Mouse (Mus musculus): ENCODE measurements around the gene Hist2h2be. TPM values are rescaled to one million over a fixed set of nuclear protein-coding genes. Genes with fewer than 3 reads are reported as not detected.

Gene Hist2h2be
- polyA plus RNA-seq, 1 experiment from 2014 or later: 20.2 TPM

Other genes starting within 250 kb of the Hist2h2be start
- 8.6 TPM for gene Plekho1, start 225.1 kb upstream of the Hist2h2be start, polyA plus RNA-seq (2014; fragmentation: Illumina TruSeq; extraction: RNeasy Lipid Tissue Mini Kit (QIAGEN cat#74804); ENCODE audit: low read depth, low replicate concordance)
- 15.0 TPM for gene Vps45, start 162.7 kb upstream of the Hist2h2be start, polyA plus RNA-seq (2014; fragmentation: Illumina TruSeq; extraction: RNeasy Lipid Tissue Mini Kit (QIAGEN cat#74804); ENCODE audit: low read depth, low replicate concordance)
- gene Otud7b, start 116.6 kb upstream of the Hist2h2be start, polyA plus RNA-seq (2014; fragmentation: Illumina TruSeq; extraction: RNeasy Lipid Tissue Mini Kit (QIAGEN cat#74804); ENCODE audit: low read depth, low replicate concordance): 27.4 TPM
- 0.57 TPM for gene Mtmr11, start 59.1 kb upstream of the Hist2h2be start, polyA plus RNA-seq (2014; fragmentation: Illumina TruSeq; extraction: RNeasy Lipid Tissue Mini Kit (QIAGEN cat#74804); ENCODE audit: low read depth, low replicate concordance)
- gene Sf3b4, start 48.8 kb upstream of the Hist2h2be start, polyA plus RNA-seq (2014; fragmentation: Illumina TruSeq; extraction: RNeasy Lipid Tissue Mini Kit (QIAGEN cat#74804); ENCODE audit: low read depth, low replicate concordance): 27.1 TPM
- gene Sv2a, start 40.0 kb upstream of the Hist2h2be start, polyA plus RNA-seq (2014; fragmentation: Illumina TruSeq; extraction: RNeasy Lipid Tissue Mini Kit (QIAGEN cat#74804); ENCODE audit: low read depth, low replicate concordance): 0.14 TPM
- gene Bola1, start 1.4 kb upstream of the Hist2h2be start, polyA plus RNA-seq (2014; fragmentation: Illumina TruSeq; extraction: RNeasy Lipid Tissue Mini Kit (QIAGEN cat#74804); ENCODE audit: low read depth, low replicate concordance): 3.8 TPM
- gene Hist2h2ab, start 1.3 kb upstream of the Hist2h2be start, polyA plus RNA-seq (2014; fragmentation: Illumina TruSeq; extraction: RNeasy Lipid Tissue Mini Kit (QIAGEN cat#74804); ENCODE audit: low read depth, low replicate concordance): not detected
- gene Hist2h2ac, start 239 bp upstream of the Hist2h2be start, polyA plus RNA-seq (2014; fragmentation: Illumina TruSeq; extraction: RNeasy Lipid Tissue Mini Kit (QIAGEN cat#74804); ENCODE audit: low read depth, low replicate concordance): not detected
- gene Hist2h3c2, start 18.0 kb downstream of the Hist2h2be start, polyA plus RNA-seq (2014; fragmentation: Illumina TruSeq; extraction: RNeasy Lipid Tissue Mini Kit (QIAGEN cat#74804); ENCODE audit: low read depth, low replicate concordance): 2.0 TPM
- gene Hist2h2aa2, start 19.2 kb downstream of the Hist2h2be start, polyA plus RNA-seq (2014; fragmentation: Illumina TruSeq; extraction: RNeasy Lipid Tissue Mini Kit (QIAGEN cat#74804); ENCODE audit: low read depth, low replicate concordance): not detected
- not detected for gene Hist2h2aa1, start 24.4 kb downstream of the Hist2h2be start, polyA plus RNA-seq (2014; fragmentation: Illumina TruSeq; extraction: RNeasy Lipid Tissue Mini Kit (QIAGEN cat#74804); ENCODE audit: low read depth, low replicate concordance)
- gene Hist2h3c1, start 25.6 kb downstream of the Hist2h2be start, polyA plus RNA-seq (2014; fragmentation: Illumina TruSeq; extraction: RNeasy Lipid Tissue Mini Kit (QIAGEN cat#74804); ENCODE audit: low read depth, low replicate concordance): 12.5 TPM
- not detected for gene Hist2h4, start 42.2 kb downstream of the Hist2h2be start, polyA plus RNA-seq (2014; fragmentation: Illumina TruSeq; extraction: RNeasy Lipid Tissue Mini Kit (QIAGEN cat#74804); ENCODE audit: low read depth, low replicate concordance)
- gene Hist2h3b, start 47.5 kb downstream of the Hist2h2be start, polyA plus RNA-seq (2014; fragmentation: Illumina TruSeq; extraction: RNeasy Lipid Tissue Mini Kit (QIAGEN cat#74804); ENCODE audit: low read depth, low replicate concordance): not detected
- gene Hist2h2bb, start 48.6 kb downstream of the Hist2h2be start, polyA plus RNA-seq (2014; fragmentation: Illumina TruSeq; extraction: RNeasy Lipid Tissue Mini Kit (QIAGEN cat#74804); ENCODE audit: low read depth, low replicate concordance): not detected
- 0.39 TPM for gene Fcgr1, start 72.8 kb downstream of the Hist2h2be start, polyA plus RNA-seq (2014; fragmentation: Illumina TruSeq; extraction: RNeasy Lipid Tissue Mini Kit (QIAGEN cat#74804); ENCODE audit: low read depth, low replicate concordance)
- gene BC107364, start 231.2 kb downstream of the Hist2h2be start, polyA plus RNA-seq (2014; fragmentation: Illumina TruSeq; extraction: RNeasy Lipid Tissue Mini Kit (QIAGEN cat#74804); ENCODE audit: low read depth, low replicate concordance): 3.0 TPM

All from testis, adult 10 weeks (tissue).